Mouse (Mus musculus) midbrain, embryonic 11.5 days (tissue): ENCODE measurements around the gene Camk1d. TPM values are rescaled to one million over a fixed set of nuclear protein-coding genes. Genes with fewer than 3 reads are reported as not detected.

ENCODE experiments used
- ATAC-seq: fragments of 200-750 bp; cut with Nextera tagmentation; 2 replicates; pipeline ENCODE4 v1.8.0; 2017; ENCODE audit warnings: moderate TSS enrichment, moderate library complexity; ENCODE audit not compliant: low FRiP score
- DNase-seq: peaks from one replicate; pipeline ENCODE4 v3.0.0; 2015; ENCODE audit warnings: low spot score; ENCODE audit errors: missing footprints
- H3K27ac ChIP-seq: fragments of 300-500 bp; sonication (generic); 2 replicates; pipeline ENCODE4 v1.5.1; 2014; ENCODE audit warnings: low read depth, low read length
- H3K27me3 ChIP-seq: fragments of 300-500 bp; sonication (generic); 2 replicates; pipeline ENCODE4 v1.6.1; 2014; ENCODE audit warnings: mild to moderate bottlenecking, low read length, moderate library complexity, mixed read lengths; ENCODE audit not compliant: control insufficient read depth, insufficient read depth
- H3K36me3 ChIP-seq: fragments of 300-500 bp; sonication (generic); 2 replicates; pipeline ENCODE4 v1.6.1; 2014; ENCODE audit warnings: mild to moderate bottlenecking, low read length, moderate library complexity, mixed read lengths; ENCODE audit not compliant: control insufficient read depth, insufficient read depth
- H3K4me1 ChIP-seq: fragments of 300-500 bp; sonication (generic); 2 replicates; pipeline ENCODE4 v1.6.1; 2014; ENCODE audit warnings: low read length; ENCODE audit not compliant: control insufficient read depth, insufficient read depth
- H3K4me2 ChIP-seq: fragments of 300-500 bp; sonication (generic); 2 replicates; pipeline ENCODE4 v1.6.1; 2014; ENCODE audit warnings: mild to moderate bottlenecking, moderate library complexity
- H3K4me3 ChIP-seq: fragments of 300-500 bp; sonication (generic); 2 replicates; pipeline ENCODE4 v1.5.1; 2014; ENCODE audit warnings: low read depth, low read length
- H3K9ac ChIP-seq: fragments of 300-500 bp; sonication (generic); 2 replicates; pipeline ENCODE4 v1.6.1; 2014; ENCODE audit warnings: low read length
- H3K9me3 ChIP-seq: fragments of 300-500 bp; sonication (generic); 2 replicates; pipeline ENCODE4 v1.6.1; 2016; ENCODE audit warnings: low read length; ENCODE audit not compliant: control insufficient read depth
- WGBS: fragments of 180-500 bp; shearing (Covaris S2); extraction: QIAGEN DNeasy Blood & Tissue Kit; methylation state at CpG from one replicate; pipeline ENCODE4 v1.1.7; 2014; 5-methylcytosine and 5-hydroxymethylcytosine counted together
- polyA plus RNA-seq: library from polyadenylated mRNA; unstranded; fragments of >200 nt; fragmentation: Nextera tagmentation; extraction: Ambion mirVana; gene quantifications from 2 replicates; pipeline ENCODE4 v1.2.1, GENCODE M21; 2014

Camk1d gene
- polyA plus RNA-seq, 1 experiment from 2014 or later: 2.0 TPM

- no peak overlapping the region for H3K4me2 ChIP-seq
- no peak overlapping the region for H3K27ac ChIP-seq
- no peaks in the 10 kb centered on the region for H3K27me3 ChIP-seq
- H3K4me3 ChIP-seq: no peak overlapping the region
- DNase-seq: no peak
- ATAC-seq: no peak
- WGBS: 76% methylated on average over 8 of the region's 8 CpGs
- H3K36me3 ChIP-seq: no peaks in the 10 kb centered on the region
- H3K9me3 ChIP-seq: no peaks in the 10 kb centered on the region
- H3K4me1 ChIP-seq: peaks cover 10% of the 10 kb centered on the region; the same call in 1 of the 2 replicates
- H3K9ac ChIP-seq: no peak overlapping the region
Measured at GRCm38 (mm10) chr2:5600183-5600962, 113.9 kb downstream of the Camk1d start.

- WGBS: 86% methylated on average over 4 of the region's 4 CpGs
- no peak for ATAC-seq
- no peak overlapping the region for H3K9ac ChIP-seq
Measured at GRCm38 (mm10) chr2:5599713-5600112, 114.6 kb downstream of the Camk1d start.

GRCm38 (mm10) chr2:5598533-5598932 is 115.8 kb downstream of the Camk1d start:
- Histone ChIP-seq H3K4me3 (no peak overlapping the region), H3K9me3 (no peaks in the 10 kb centered on the region), H3K4me1 (peaks cover 10% of the 10 kb centered on the region; the same call in 1 of the 2 replicates), H3K36me3 (no peaks in the 10 kb centered on the region), H3K27me3 (no peaks in the 10 kb centered on the region), H3K27ac (no peak overlapping the region), H3K4me2 (no peak overlapping the region), H3K9ac (no peak overlapping the region)
- WGBS: 87% methylated on average over 5 of the region's 5 CpGs
- DNase-seq (no peak), ATAC-seq (no peak)

More at GRCm38 (mm10) chr2:5599713-5600112, 114.6 kb downstream of the Camk1d start:
- no peak overlapping the region for H3K4me3 ChIP-seq
- H3K27me3 ChIP-seq: no peaks in the 10 kb centered on the region
- no peak overlapping the region for H3K27ac ChIP-seq
- no peaks in the 10 kb centered on the region for H3K36me3 ChIP-seq
- no peaks in the 10 kb centered on the region for H3K9me3 ChIP-seq
- no peak overlapping the region for H3K4me2 ChIP-seq
- no peak for DNase-seq
- peaks cover 10% of the 10 kb centered on the region; the same call in 1 of the 2 replicates for H3K4me1 ChIP-seq

GRCm38 (mm10) chr2:5596882-5597281 is 117.4 kb downstream of the Camk1d start:
- Histone ChIP-seq H3K27ac (no peak overlapping the region), H3K9me3 (no peaks in the 10 kb centered on the region), H3K4me1 (peaks cover 10% of the 10 kb centered on the region; the same call in 1 of the 2 replicates), H3K4me3 (no peak overlapping the region), H3K4me2 (no peak overlapping the region), H3K9ac (no peak overlapping the region), H3K36me3 (no peaks in the 10 kb centered on the region), H3K27me3 (no peaks in the 10 kb centered on the region)
- WGBS: 36% methylated on average over 12 of the region's 12 CpGs
- no peak for DNase-seq
- ATAC-seq: no peak

GRCm38 (mm10) chr2:5595356-5596191 is 118.7 kb downstream of the Camk1d start:
- peaks cover 4% of the 10 kb centered on the region; the same call in 1 of the 2 replicates for H3K4me1 ChIP-seq
- DNase-seq (no peak), ATAC-seq (no peak)
- H3K9ac ChIP-seq: no peak overlapping the region
- H3K4me2 ChIP-seq: no peak overlapping the region
- H3K9me3 ChIP-seq: no peaks in the 10 kb centered on the region
- no peaks in the 10 kb centered on the region for H3K27me3 ChIP-seq
- no peaks in the 10 kb centered on the region for H3K36me3 ChIP-seq
- no peak overlapping the region for H3K4me3 ChIP-seq
- 79% methylated on average over 8 of the region's 8 CpGs for WGBS
- H3K27ac ChIP-seq: no peak overlapping the region

GRCm38 (mm10) chr2:5592461-5593136 is 121.7 kb downstream of the Camk1d start:
- DNase-seq (no peak), ATAC-seq (no peak)
- H3K9ac ChIP-seq: no peak overlapping the region
- H3K36me3 ChIP-seq: no peaks in the 10 kb centered on the region
- H3K4me1 ChIP-seq: peaks cover 4% of the 10 kb centered on the region; the same call in 1 of the 2 replicates
- no peak overlapping the region for H3K27ac ChIP-seq
- H3K4me3 ChIP-seq: no peak overlapping the region
- H3K4me2 ChIP-seq: no peak overlapping the region
- H3K27me3 ChIP-seq: no peaks in the 10 kb centered on the region
- no peaks in the 10 kb centered on the region for H3K9me3 ChIP-seq
- WGBS: 84% methylated on average over 6 of the region's 6 CpGs

GRCm38 (mm10) chr2:5590074-5590473 is 124.2 kb downstream of the Camk1d start:
- Histone ChIP-seq H3K36me3 (no peaks in the 10 kb centered on the region), H3K27me3 (no peaks in the 10 kb centered on the region), H3K27ac (no peak overlapping the region), H3K9me3 (no peaks in the 10 kb centered on the region), H3K9ac (no peak overlapping the region), H3K4me3 (no peak overlapping the region), H3K4me1 (no peaks in the 10 kb centered on the region), H3K4me2 (no peak overlapping the region)
- 72% methylated on average over 5 of the region's 5 CpGs for WGBS
- DNase-seq: no peak
- ATAC-seq: no peak

- H3K4me3 ChIP-seq: no peak overlapping the region
- no peaks in the 10 kb centered on the region for H3K27me3 ChIP-seq
- H3K9me3 ChIP-seq: no peaks in the 10 kb centered on the region
- no peak overlapping the region for H3K9ac ChIP-seq
- no peak overlapping the region for H3K27ac ChIP-seq
- WGBS: 86% methylated on average over 5 of the region's 5 CpGs
- no peak overlapping the region for H3K4me2 ChIP-seq
- ATAC-seq (no peak), DNase-seq (no peak)
- H3K36me3 ChIP-seq: no peaks in the 10 kb centered on the region
- H3K4me1 ChIP-seq: 0 out of 2 replicates have a peak, but pooled peaks cover 3% of the 10 kb centered on the region
Measured at GRCm38 (mm10) chr2:5589163-5589562, 125.2 kb downstream of the Camk1d start.
